Mouse (Mus musculus) midbrain, embryonic 12.5 days (tissue): ENCODE measurements around the gene Nipal4. TPM values are rescaled to one million over a fixed set of nuclear protein-coding genes. Genes with fewer than 3 reads are reported as not detected.

ENCODE experiments used
- ATAC-seq: fragments of 200-750 bp; cut with Nextera tagmentation; 2 replicates; pipeline ENCODE4 v1.8.0; 2017; ENCODE audit warnings: low read depth, moderate TSS enrichment, moderate library complexity; ENCODE audit not compliant: low FRiP score
- H3K27ac ChIP-seq: fragments of 300-500 bp; sonication (generic); replicated peaks from 2 replicates; pipeline ENCODE4 v1.5.1; 2016; ENCODE audit warnings: mild to moderate bottlenecking
- H3K27me3 ChIP-seq: fragments of 300-500 bp; sonication (generic); 2 replicates; pipeline ENCODE4 v1.6.1; 2016; ENCODE audit warnings: mild to moderate bottlenecking
- H3K36me3 ChIP-seq: fragments of 300-500 bp; sonication (generic); 2 replicates; pipeline ENCODE4 v1.6.1; 2016
- H3K4me1 ChIP-seq: fragments of 300-500 bp; sonication (generic); 2 replicates; pipeline ENCODE4 v1.6.1; 2016
- H3K4me2 ChIP-seq: fragments of 300-500 bp; sonication (generic); replicated peaks from 2 replicates; pipeline ENCODE4 v1.6.1; 2016; ENCODE audit warnings: mild to moderate bottlenecking, moderate library complexity
- H3K4me3 ChIP-seq: fragments of 300-500 bp; sonication (generic); 2 replicates; pipeline ENCODE4 v1.5.1; 2016; ENCODE audit warnings: mild to moderate bottlenecking
- H3K9ac ChIP-seq: fragments of 300-500 bp; sonication (generic); replicated peaks from 2 replicates; pipeline ENCODE4 v1.6.1; 2016; ENCODE audit warnings: mild to moderate bottlenecking, moderate library complexity
- H3K9me3 ChIP-seq: fragments of 300-500 bp; sonication (generic); 2 replicates; pipeline ENCODE4 v1.6.1; 2016; ENCODE audit warnings: mild to moderate bottlenecking
- WGBS: fragments of 180-500 bp; shearing (Covaris S2); methylation state at CpG from one replicate; pipeline ENCODE4 v1.1.7; 2016; 5-methylcytosine and 5-hydroxymethylcytosine counted together
- polyA plus RNA-seq: library from polyadenylated mRNA; unstranded; fragments of >200 nt; fragmentation: Nextera tagmentation; extraction: Ambion mirVana; gene quantifications from 2 replicates; pipeline ENCODE4 v1.2.1, GENCODE M21; 2016

The Nipal4 gene
- polyA plus RNA-seq, 1 experiment from 2014 or later, result 1.4 TPM

- H3K27me3 ChIP-seq, result no peaks in the 10 kb centered on the region
- peaks cover 34% of the 10 kb centered on the region for H3K36me3 ChIP-seq
- H3K9me3 ChIP-seq, result no peaks in the 10 kb centered on the region
- WGBS, result 88% methylated on average over 11 of the region's 11 CpGs
- H3K4me1 ChIP-seq, result no peaks in the 10 kb centered on the region
- no peak overlapping the region for H3K27ac ChIP-seq
- no peak overlapping the region for H3K4me2 ChIP-seq
- no peak for ATAC-seq
- no peak overlapping the region for H3K9ac ChIP-seq
- H3K4me3 ChIP-seq, result no peak overlapping the region
These were observed 21.0 kb downstream of the Nipal4 start for GRCm38 (mm10) chr11:46145163-46145875.

DNA sequence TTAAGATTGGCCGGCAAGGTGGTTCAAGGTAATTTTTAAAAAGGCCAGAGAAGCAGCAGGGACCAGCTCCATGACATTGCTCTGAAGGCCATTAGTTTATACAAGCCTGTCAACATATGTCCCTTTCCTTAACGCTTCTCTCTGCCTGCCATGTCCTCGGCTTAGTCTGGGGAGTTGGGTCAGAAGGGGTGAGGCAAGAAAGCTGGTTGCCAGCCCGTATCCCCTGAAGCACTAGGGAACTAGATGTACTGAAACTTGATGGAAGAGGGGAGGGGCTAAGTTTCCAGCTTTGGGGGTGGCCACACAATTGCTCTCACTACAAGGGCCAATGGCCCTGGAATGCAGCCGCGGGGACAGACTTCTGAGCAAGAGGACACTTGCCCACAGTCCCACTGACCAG, 23.0 kb downstream of the Nipal4 start:
- H3K27me3 ChIP-seq, result no peaks in the 10 kb centered on the region
- no peak for ATAC-seq
- no peaks in the 10 kb centered on the region for H3K4me1 ChIP-seq
- peaks cover 43% of the 10 kb centered on the region for H3K36me3 ChIP-seq
- no peak overlapping the region for H3K4me2 ChIP-seq
- no peak overlapping the region for H3K9ac ChIP-seq
- WGBS, result 89% methylated on average over 6 of the region's 6 CpGs
- H3K27ac ChIP-seq, result no peak overlapping the region
- H3K9me3 ChIP-seq, result no peaks in the 10 kb centered on the region
- no peak overlapping the region for H3K4me3 ChIP-seq

- Histone ChIP-seq H3K4me3 (no peak overlapping the region), H3K4me2 (no peak overlapping the region), H3K9me3 (no peaks in the 10 kb centered on the region), H3K9ac (no peak overlapping the region), H3K27me3 (no peaks in the 10 kb centered on the region), H3K36me3 (peaks cover 25% of the 10 kb centered on the region), H3K4me1 (no peaks in the 10 kb centered on the region), H3K27ac (no peak overlapping the region)
- no peak for ATAC-seq
- WGBS, result 94% methylated on average over 2 of the region's 2 CpGs
These were observed 31.4 kb downstream of the Nipal4 start for GRCm38 (mm10) chr11:46134899-46135298.

- no peak overlapping the region for H3K27ac ChIP-seq
- ATAC-seq, result no peak
These were observed 35.0 kb downstream of the Nipal4 start for GRCm38 (mm10) chr11:46131022-46131986.

GRCm38 (mm10) chr11:46128548-46128945, 37.8 kb downstream of the Nipal4 start:
- H3K4me2 ChIP-seq, result no peak overlapping the region
- H3K4me1 ChIP-seq, result no peaks in the 10 kb centered on the region
- H3K27ac ChIP-seq, result no peak overlapping the region
- ATAC-seq, result no peak
- H3K4me3 ChIP-seq, result no peak overlapping the region
- 71% methylated on average over 9 of the region's 9 CpGs for WGBS
- peaks cover 24% of the 10 kb centered on the region for H3K36me3 ChIP-seq
- no peak overlapping the region for H3K9ac ChIP-seq
- H3K9me3 ChIP-seq, result no peaks in the 10 kb centered on the region
- H3K27me3 ChIP-seq, result no peaks in the 10 kb centered on the region

More at GRCm38 (mm10) chr11:46131022-46131986, 35.0 kb downstream of the Nipal4 start:
- H3K36me3 ChIP-seq, result peaks cover 14% of the 10 kb centered on the region
- no peaks in the 10 kb centered on the region for H3K9me3 ChIP-seq
- H3K4me3 ChIP-seq, result no peak overlapping the region
- no peak overlapping the region for H3K4me2 ChIP-seq
- H3K27me3 ChIP-seq, result no peaks in the 10 kb centered on the region
- H3K4me1 ChIP-seq, result no peaks in the 10 kb centered on the region
- WGBS, result 93% methylated on average over 17 of the region's 17 CpGs
- H3K9ac ChIP-seq, result no peak overlapping the region

DNA sequence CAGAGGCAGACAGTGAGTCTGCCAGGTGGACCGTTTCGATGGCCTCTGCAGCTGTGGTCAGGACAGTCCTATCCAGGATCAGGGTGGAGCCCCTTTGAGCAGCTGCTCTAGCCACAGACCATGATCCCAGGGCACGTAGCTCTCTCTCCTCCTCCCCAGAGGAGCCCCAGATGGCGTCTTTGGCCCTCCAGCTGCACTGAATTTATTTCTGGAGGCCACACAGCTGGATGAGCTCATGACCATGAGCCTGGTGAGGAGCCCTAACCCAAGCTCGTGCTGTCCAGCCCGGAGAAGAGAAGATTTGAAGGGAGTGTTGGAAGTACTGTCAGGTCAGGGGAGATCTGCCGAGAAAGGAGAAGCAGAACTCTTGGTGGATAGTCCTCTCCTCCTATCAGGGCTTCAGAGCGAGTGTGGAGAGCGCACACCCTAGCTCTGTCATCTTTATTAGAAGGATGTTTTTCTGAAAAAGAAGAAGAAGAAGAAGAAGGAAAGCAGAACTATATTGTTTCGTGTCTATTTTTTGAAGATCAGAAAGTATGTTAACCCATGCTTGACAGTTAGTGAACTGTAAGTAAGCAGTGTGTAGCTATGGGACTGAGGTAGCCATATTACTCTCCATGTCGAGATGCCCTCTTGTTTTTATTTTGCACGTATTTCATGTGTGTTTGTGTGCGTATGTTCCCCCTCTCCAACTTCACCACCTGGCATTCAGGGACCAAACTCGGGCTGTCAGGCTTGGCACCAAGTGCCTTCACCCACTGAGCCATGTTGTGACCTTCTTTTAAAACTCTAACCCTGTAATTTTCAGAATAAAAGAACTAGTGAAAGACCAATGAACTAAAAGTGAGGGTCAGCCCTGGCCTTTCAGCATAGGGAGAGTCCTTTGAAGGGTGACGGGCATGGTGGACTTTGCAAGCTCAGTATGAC, 38.4 kb downstream of the Nipal4 start:
- no peaks in the 10 kb centered on the region for H3K4me1 ChIP-seq
- H3K27ac ChIP-seq, result no peak overlapping the region
- no peak overlapping the region for H3K4me3 ChIP-seq
- no peak overlapping the region for H3K4me2 ChIP-seq
- ATAC-seq, result no peak
- no peaks in the 10 kb centered on the region for H3K27me3 ChIP-seq
- peaks cover 24% of the 10 kb centered on the region for H3K36me3 ChIP-seq
- WGBS, result 83% methylated on average over 15 of the region's 15 CpGs
- no peaks in the 10 kb centered on the region for H3K9me3 ChIP-seq
- H3K9ac ChIP-seq, result no peak overlapping the region

DNA sequence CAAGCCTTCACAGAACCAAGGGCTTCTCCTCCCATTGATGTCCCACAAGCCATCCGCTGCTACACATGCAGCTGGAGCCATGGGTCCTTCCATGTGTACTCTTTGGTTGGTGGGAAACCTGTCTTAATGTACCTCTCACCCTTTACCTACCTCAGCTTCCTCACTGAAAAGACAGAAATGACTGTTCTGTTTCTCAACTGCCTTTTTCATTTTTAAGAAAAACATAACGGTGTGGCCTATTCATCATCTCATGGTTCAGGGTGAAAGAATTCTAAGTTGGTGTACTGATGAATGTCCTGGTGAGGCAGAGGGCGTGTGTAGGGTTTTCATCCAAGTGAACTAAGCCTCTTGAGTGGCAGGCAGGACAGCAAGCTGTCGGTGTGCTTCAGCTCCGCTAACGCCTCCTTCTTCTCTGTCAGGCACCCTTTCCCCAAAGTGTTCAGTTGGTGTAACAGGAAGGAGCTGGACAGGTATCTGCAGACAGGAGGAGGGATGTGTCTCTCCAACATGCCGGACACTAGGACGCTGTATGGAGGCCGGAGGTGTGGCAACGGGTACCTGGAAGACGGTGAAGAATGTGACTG, 39.4 kb downstream of the Nipal4 start:
- no peak overlapping the region for H3K9ac ChIP-seq
- no peaks in the 10 kb centered on the region for H3K4me1 ChIP-seq
- no peaks in the 10 kb centered on the region for H3K9me3 ChIP-seq
- ATAC-seq, result no peak
- H3K27me3 ChIP-seq, result no peaks in the 10 kb centered on the region
- peaks cover 24% of the 10 kb centered on the region for H3K36me3 ChIP-seq
- H3K4me3 ChIP-seq, result no peak overlapping the region
- 91% methylated on average over 11 of the region's 11 CpGs for WGBS
- no peak overlapping the region for H3K4me2 ChIP-seq
- H3K27ac ChIP-seq, result no peak overlapping the region

DNA sequence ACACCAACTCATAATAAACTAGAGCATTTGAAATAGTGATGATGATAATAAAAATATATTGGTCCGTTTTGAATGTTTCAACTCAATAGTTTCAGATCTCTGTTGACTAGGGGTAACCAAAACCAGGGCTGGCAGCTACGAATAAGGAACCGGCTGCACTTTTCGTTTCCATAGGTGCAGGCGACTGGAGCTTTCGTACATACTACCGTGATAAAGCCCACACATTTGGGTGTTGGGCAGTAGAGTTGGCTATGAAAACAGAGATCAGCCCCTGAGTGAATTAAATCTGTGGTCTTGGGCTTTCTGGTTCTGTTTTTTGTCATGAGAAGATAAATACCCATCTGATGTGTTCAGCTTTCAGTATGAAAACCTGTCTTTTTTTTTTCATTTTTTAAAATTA, 40.0 kb downstream of the Nipal4 start:
- ATAC-seq, result no peak
- no peaks in the 10 kb centered on the region for H3K9me3 ChIP-seq
- H3K4me3 ChIP-seq, result no peak overlapping the region
- no peak overlapping the region for H3K27ac ChIP-seq
- WGBS, result 94% methylated on average over 7 of the region's 7 CpGs
- H3K4me1 ChIP-seq, result no peaks in the 10 kb centered on the region
- no peaks in the 10 kb centered on the region for H3K27me3 ChIP-seq
- peaks cover 22% of the 10 kb centered on the region for H3K36me3 ChIP-seq
- H3K9ac ChIP-seq, result no peak overlapping the region
- no peak overlapping the region for H3K4me2 ChIP-seq

DNA sequence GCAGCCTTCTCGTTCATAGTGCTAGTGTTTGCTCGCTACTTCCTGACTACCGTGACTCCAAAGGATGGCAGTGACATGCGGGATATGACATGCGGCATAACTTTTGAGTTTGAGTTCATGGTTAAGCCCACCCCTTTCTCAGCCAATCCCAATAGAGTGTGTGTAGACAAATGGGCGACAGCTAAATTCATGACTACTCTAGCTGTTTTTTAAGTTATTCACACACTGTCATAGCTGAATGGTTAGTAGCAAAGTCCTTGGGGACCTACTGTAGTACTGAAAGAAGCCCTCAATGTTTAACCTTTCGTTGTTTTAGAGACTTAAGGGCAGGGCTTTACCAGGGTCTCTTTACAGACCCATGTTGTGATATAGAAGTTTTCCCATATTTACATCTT, 40.5 kb downstream of the Nipal4 start:
- no peak for ATAC-seq
- no peak overlapping the region for H3K27ac ChIP-seq
- H3K9me3 ChIP-seq, result no peaks in the 10 kb centered on the region
- H3K27me3 ChIP-seq, result no peaks in the 10 kb centered on the region
- WGBS, result 93% methylated on average over 7 of the region's 7 CpGs
- no peaks in the 10 kb centered on the region for H3K4me1 ChIP-seq
- no peak overlapping the region for H3K4me3 ChIP-seq
- H3K36me3 ChIP-seq, result peaks cover 24% of the 10 kb centered on the region
- H3K4me2 ChIP-seq, result no peak overlapping the region
- H3K9ac ChIP-seq, result no peak overlapping the region

- Histone ChIP-seq H3K4me1 (no peaks in the 10 kb centered on the region), H3K36me3 (peaks cover 24% of the 10 kb centered on the region), H3K4me3 (no peak overlapping the region), H3K9ac (no peak overlapping the region), H3K27ac (no peak overlapping the region), H3K4me2 (no peak overlapping the region), H3K27me3 (no peaks in the 10 kb centered on the region), H3K9me3 (no peaks in the 10 kb centered on the region)
- WGBS, result 93% methylated on average over 12 of the region's 12 CpGs
- ATAC-seq, result no peak
These were observed 41.0 kb downstream of the Nipal4 start for GRCm38 (mm10) chr11:46125093-46125834.

- Histone ChIP-seq H3K4me1 (no peaks in the 10 kb centered on the region), H3K27ac (no peak overlapping the region), H3K36me3 (peaks cover 28% of the 10 kb centered on the region), H3K4me3 (no peak overlapping the region), H3K27me3 (no peaks in the 10 kb centered on the region), H3K9me3 (no peaks in the 10 kb centered on the region), H3K9ac (no peak overlapping the region), H3K4me2 (no peak overlapping the region)
- no peak for ATAC-seq
- 96% methylated on average over 8 of the region's 8 CpGs for WGBS
These were observed 42.9 kb downstream of the Nipal4 start for GRCm38 (mm10) chr11:46123328-46123866.
